ENCODE assay signal across 8 mouse cellular contexts in the genomic region with DNA sequence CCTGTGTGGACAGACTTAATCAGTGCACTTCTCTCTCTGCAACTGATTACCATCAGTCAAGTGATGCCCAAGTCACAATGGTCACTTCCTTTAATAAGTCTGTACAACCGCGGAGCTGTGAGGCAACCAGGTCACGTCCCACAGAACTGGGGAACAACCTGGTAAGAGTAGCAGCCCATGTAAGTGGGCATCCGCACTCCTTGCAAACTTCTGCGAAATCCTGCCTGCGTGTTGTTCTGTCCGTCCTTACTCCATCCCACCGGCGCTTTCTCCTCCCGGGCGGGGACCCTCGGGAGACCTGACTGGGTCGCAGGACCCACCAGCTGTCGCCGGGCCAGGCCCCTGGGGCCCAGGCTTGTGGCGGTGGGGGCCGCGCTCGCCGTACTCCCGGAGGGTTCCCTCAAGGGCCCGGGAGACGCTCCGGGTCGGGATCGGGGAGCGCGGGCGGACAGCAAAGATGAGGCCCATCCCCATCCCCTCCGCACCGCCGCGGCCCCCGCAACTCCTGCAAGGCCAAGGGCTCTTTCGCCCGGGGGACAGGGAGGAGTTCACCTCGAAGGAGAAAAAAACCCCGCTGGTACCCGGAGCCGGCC. TPM values are rescaled to one million over a fixed set of nuclear protein-coding genes. Genes with fewer than 3 reads are reported as not detected.
DNase-seq lines count a peak whose midpoint lies in the region; ATAC-seq lines count a peak whose summit lies in the region.

No protein-coding gene starts in this region.

- no peaks in the 10 kb centered on the region for H3K36me3 ChIP-seq in neural tube, embryonic 11.5 days (ENCODE audit: control insufficient read depth, insufficient read depth, low read length)

- peak; percentile 81 for ATAC-seq in neural tube, embryonic 11.5 days (ENCODE audit: insufficient read depth, low FRiP score, low TSS enrichment)
- peak; percentile 61 for ATAC-seq in granulocyte monocyte progenitor cell, adult 5-6 weeks (replicated peaks; ENCODE audit: poor library complexity, severe bottlenecking)
- ATAC-seq in megakaryocyte progenitor cell, adult 5-6 weeks (replicated peaks; ENCODE audit: poor library complexity): peak; percentile 33

- peak overlapping the region; percentile 87 for H3K4me3 ChIP-seq in neural tube, embryonic 11.5 days (ENCODE audit: low read depth, low read length)

- no peak for DNase-seq in neural tube, embryonic 11.5 days (ENCODE audit: low spot score)
- DNase-seq in neural tube, embryonic 10.5 days (ENCODE audit: extremely low spot score, low spot score): no peak
- peak; percentile 59 for DNase-seq in ZHBTc4 (ENCODE audit: low read depth, low spot score)
- peak; percentile 16 to 35 for DNase-seq in kidney, postnatal 36 days
- DNase-seq in urinary bladder, adult 2 months (ENCODE audit: low spot score): no peak
- DNase-seq in adrenal gland, postnatal 4 days (ENCODE audit: low spot score in 2 of 2): no peak

- WGBS in neural tube, embryonic 11.5 days: under 1% methylated on average over 28 of the region's 40 CpGs

- peak overlapping the region; percentile 81 for H3K9ac ChIP-seq in neural tube, embryonic 11.5 days (ENCODE audit: low read length)

- peak overlapping the region; percentile 81 for H3K4me2 ChIP-seq in neural tube, embryonic 11.5 days (ENCODE audit: low read depth)

- H3K4me1 ChIP-seq in neural tube, embryonic 11.5 days (ENCODE audit: control insufficient read depth, insufficient read depth, low read length): no peaks in the 10 kb centered on the region

- H3K9me3 ChIP-seq in neural tube, embryonic 11.5 days (ENCODE audit: control insufficient read depth, low read length): no peaks in the 10 kb centered on the region

- H3K27me3 ChIP-seq in neural tube, embryonic 11.5 days (ENCODE audit: control insufficient read depth, insufficient read depth, low read length): no peaks in the 10 kb centered on the region

- H3K27ac ChIP-seq in neural tube, embryonic 11.5 days (ENCODE audit: low read depth, low read length): peak overlapping the region; percentile 62; the same call in 1 of the 2 replicates

RNA-seq across cellular contexts. Expression of a gene that starts 0.7 kb away (rescaled TPM):
- 29.7 and 31.8 TPM in 2 replicates for polyA plus RNA-seq in neural tube, embryonic 11.5 days (2014; fragmentation: Nextera tagmentation; extraction: Ambion mirVana)
- 5.4 and 9.7 TPM in 2 replicates for total RNA-seq in granulocyte monocyte progenitor cell, adult 5-6 weeks (2014; fragmentation: Nextera tagmentation)
- total RNA-seq in granulocyte monocyte progenitor cell, adult 5-6 weeks (2017): 3.3 and 3.5 TPM in 2 replicates
- 2.7 and 6.2 TPM in 2 replicates for total RNA-seq in megakaryocyte progenitor cell, adult 5-6 weeks (2015)
- total RNA-seq in megakaryocyte progenitor cell, adult 5-6 weeks (2017): 3.0 and 3.9 TPM in 2 replicates
- 14.7 and 15.9 TPM in 2 replicates for polyA plus RNA-seq in urinary bladder, adult 2 months (2012; rRNA removed)
- total RNA-seq in adrenal gland, postnatal 4 days (2021): 10 to 100 TPM; 17.9 to 19.9 TPM

Comparison
In these comparisons a context has a peak if more than half of its experiments do, and no peak if none do; other contexts are left out.
1. DNase-seq: peak in ZHBTc4 (single experiment) and kidney, postnatal 36 days (2 of 2); none in neural tube, embryonic 11.5 days (single experiment), neural tube, embryonic 10.5 days (single experiment), urinary bladder, adult 2 months (single experiment) and adrenal gland, postnatal 4 days (0 of 2).
2. Peak in every context shown above with its lines, with median percentiles within 50 percentile points of each other: ATAC-seq.